Mouse (Mus musculus) MEL (cell line): ENCODE measurements around the gene Nr1h3. TPM values are rescaled to one million over a fixed set of nuclear protein-coding genes. Genes with fewer than 3 reads are reported as not detected.

Experiments
- DNase-seq: peaks from one replicate; pipeline ENCODE4 v3.0.0; 2011; ENCODE audit warnings: low read depth, low spot score
- H3K27ac ChIP-seq: 2 replicates; pipeline ENCODE4 v1.5.1; 2012; ENCODE audit warnings: low read depth, mild to moderate bottlenecking, control low read depth, low read length, moderate library complexity; ENCODE audit not compliant: control insufficient read depth
- H3K27me3 ChIP-seq, 2 experiments: fragments of 150-350 bp in 1 of 2; sonication (generic) in 1 of 2; 2 replicates each; pipeline ENCODE4 v1.6.1; 2012; ENCODE audit warnings: low read length in 2 of 2, mild to moderate bottlenecking in 2 of 2, improper control_type of control experiment in 1 of 2, moderate library complexity in 1 of 2; ENCODE audit not compliant: insufficient read depth in 2 of 2, control insufficient read depth in 1 of 2
- H3K36me3 ChIP-seq, 2 experiments: 2 replicates each; pipeline ENCODE4 v1.6.1; 2012 to 2014; ENCODE audit warnings: low read length in 2 of 2, improper control_type of control experiment in 1 of 2, inconsistent platforms in 1 of 2, mild to moderate bottlenecking in 1 of 2; ENCODE audit not compliant: insufficient read depth in 2 of 2, control insufficient read depth in 1 of 2
- H3K4me1 ChIP-seq, 2 experiments: fragments of 150-350 bp in 1 of 2; sonication (generic) in 1 of 2; 2 replicates each; pipeline ENCODE4 v1.6.1; 2012; ENCODE audit warnings: low read length in 2 of 2, improper control_type of control experiment in 1 of 2, mild to moderate bottlenecking in 1 of 2; ENCODE audit not compliant: insufficient read depth in 2 of 2, control insufficient read depth in 1 of 2
- H3K4me3 ChIP-seq, 2 experiments: fragments of 150-350 bp in 1 of 2; sonication (generic) in 1 of 2; 2 replicates each; pipeline ENCODE4 v1.5.1; 2012; ENCODE audit warnings: low read depth in 2 of 2, low read length in 2 of 2, mild to moderate bottlenecking in 2 of 2, moderate library complexity in 2 of 2, control low read depth in 1 of 2, improper control_type of control experiment in 1 of 2; ENCODE audit not compliant: control insufficient read depth in 1 of 2, insufficient read depth in 1 of 2
- H3K79me2 ChIP-seq: 2 replicates; pipeline ENCODE4 v1.6.1; 2012; ENCODE audit warnings: mild to moderate bottlenecking, low read length, moderate library complexity; ENCODE audit not compliant: control insufficient read depth, poor library complexity, insufficient read depth
- H3K9ac ChIP-seq: 2 replicates; pipeline ENCODE4 v1.6.1; 2012; ENCODE audit warnings: low read depth, mild to moderate bottlenecking, control low read depth, low read length, moderate library complexity; ENCODE audit not compliant: control insufficient read depth, poor library complexity, severe bottlenecking
- H3K9me3 ChIP-seq: fragments of 150-350 bp; sonication (generic); replicated peaks from 2 replicates; pipeline ENCODE4 v1.6.1; 2012; ENCODE audit warnings: mild to moderate bottlenecking, low read length, improper control_type of control experiment, moderate library complexity; ENCODE audit not compliant: insufficient read depth
- BHLHE40 ChIP-seq: IDR thresholded peaks from 2 replicates; pipeline ENCODE4 v1.6.1; 2012; ENCODE audit warnings: low read depth, mild to moderate bottlenecking, inconsistent platforms, low read length, improper control_type of control experiment, borderline replicate concordance
- CHD2 ChIP-seq: IDR thresholded peaks from 2 replicates; pipeline ENCODE4 v1.6.1; 2011; ENCODE audit warnings: low read length, improper control_type of control experiment
- ELF1 ChIP-seq: IDR thresholded peaks from 2 replicates; pipeline ENCODE4 v1.6.1; 2014; ENCODE audit warnings: low read depth, mild to moderate bottlenecking, inconsistent platforms, low read length, improper control_type of control experiment, moderate library complexity
- EP300 ChIP-seq, 2 experiments: IDR thresholded peaks; 2 replicates each; pipeline ENCODE4 v1.6.1; 2011; ENCODE audit warnings: improper control_type of control experiment in 2 of 2, low read length in 2 of 2, low read depth in 1 of 2, mild to moderate bottlenecking in 1 of 2
- ETS1 ChIP-seq: IDR thresholded peaks from 2 replicates; pipeline ENCODE4 v1.6.1; 2012; ENCODE audit warnings: low read depth, mild to moderate bottlenecking, inconsistent platforms, low read length, improper control_type of control experiment, moderate library complexity
- GATA1 ChIP-seq: IDR thresholded peaks from 2 replicates; pipeline ENCODE4 v1.6.1; 2011; ENCODE audit warnings: low read depth, low read length, improper control_type of control experiment
- HCFC1 ChIP-seq: IDR thresholded peaks from 2 replicates; pipeline ENCODE4 v1.6.1; 2012; ENCODE audit warnings: low read depth, mild to moderate bottlenecking, inconsistent platforms, low read length, improper control_type of control experiment, moderate library complexity
- JUND ChIP-seq: IDR thresholded peaks from 2 replicates; pipeline ENCODE4 v1.6.1; 2011; ENCODE audit warnings: low read depth, mild to moderate bottlenecking, improper control_type of control experiment, low read length
- KAT2A ChIP-seq: conservative IDR thresholded peaks from 2 replicates; pipeline ENCODE4 v1.6.1; 2012; ENCODE audit warnings: low read depth, low read length, improper control_type of control experiment, inconsistent platforms
- MAFK ChIP-seq: IDR thresholded peaks from 2 replicates; pipeline ENCODE4 v1.6.1; 2011; ENCODE audit warnings: low read depth, mild to moderate bottlenecking, low read length, improper control_type of control experiment, borderline replicate concordance
- MAX ChIP-seq: IDR thresholded peaks from 2 replicates; pipeline ENCODE4 v1.6.1; 2011; ENCODE audit warnings: low read length, improper control_type of control experiment
- MXI1 ChIP-seq: IDR thresholded peaks from 2 replicates; pipeline ENCODE4 v1.6.1; 2011; ENCODE audit warnings: mild to moderate bottlenecking, low read depth, low read length, improper control_type of control experiment
- MYB ChIP-seq: IDR thresholded peaks from 2 replicates; pipeline ENCODE4 v1.6.1; 2011; ENCODE audit warnings: mild to moderate bottlenecking, low read depth, low read length, improper control_type of control experiment
- MYC ChIP-seq: IDR thresholded peaks from 2 replicates; pipeline ENCODE4 v1.6.1; 2011; ENCODE audit warnings: low read depth, mild to moderate bottlenecking, low read length, improper control_type of control experiment, moderate library complexity
- NELFE ChIP-seq: IDR thresholded peaks from 2 replicates; pipeline ENCODE4 v1.6.1; 2011; ENCODE audit warnings: low read depth, low read length, improper control_type of control experiment
- NRF1 ChIP-seq: IDR thresholded peaks from 2 replicates; pipeline ENCODE4 v1.6.1; 2014; ENCODE audit warnings: low read depth, mild to moderate bottlenecking, inconsistent platforms, low read length, improper control_type of control experiment, moderate library complexity; ENCODE audit not compliant: poor library complexity, insufficient read depth, severe bottlenecking
- POLR2AphosphoS2 ChIP-seq: IDR thresholded peaks from 2 replicates; pipeline ENCODE4 v1.6.1; 2011; ENCODE audit warnings: low read length, improper control_type of control experiment
- RAD21 ChIP-seq: IDR thresholded peaks from 2 replicates; pipeline ENCODE4 v1.6.1; 2011; ENCODE audit warnings: mild to moderate bottlenecking, low read depth, low read length, improper control_type of control experiment
- RCOR1 ChIP-seq: IDR thresholded peaks from 2 replicates; pipeline ENCODE4 v1.6.1; 2012; ENCODE audit warnings: low read depth, mild to moderate bottlenecking, inconsistent platforms, low read length, improper control_type of control experiment
- SIN3A ChIP-seq: IDR thresholded peaks from 2 replicates; pipeline ENCODE4 v1.6.1; 2012; ENCODE audit warnings: low read length, improper control_type of control experiment, inconsistent platforms
- SMC3 ChIP-seq: IDR thresholded peaks from 2 replicates; pipeline ENCODE4 v1.6.1; 2011; ENCODE audit warnings: low read depth, low read length, improper control_type of control experiment
- TAL1 ChIP-seq: IDR thresholded peaks from 2 replicates; pipeline ENCODE4 v1.6.1; 2012; ENCODE audit warnings: mild to moderate bottlenecking, inconsistent platforms, low read length, moderate library complexity, mixed read lengths
- TBP ChIP-seq: IDR thresholded peaks from 2 replicates; pipeline ENCODE4 v1.8.0; 2011; ENCODE audit warnings: low read depth, low read length, improper control_type of control experiment
- TCF12 ChIP-seq: IDR thresholded peaks from 2 replicates; pipeline ENCODE4 v1.6.1; 2014; ENCODE audit warnings: low read depth, mild to moderate bottlenecking, inconsistent platforms, low read length, improper control_type of control experiment, moderate library complexity
- USF1 ChIP-seq: IDR thresholded peaks from 2 replicates; pipeline ENCODE4 v1.6.1; 2014; ENCODE audit warnings: low read depth, mild to moderate bottlenecking, inconsistent platforms, low read length, improper control_type of control experiment, moderate library complexity
- USF2 ChIP-seq, 2 experiments: IDR thresholded peaks; 2 replicates each; pipeline ENCODE4 v1.6.1; 2011 to 2012; ENCODE audit warnings: improper control_type of control experiment in 2 of 2, low read length in 2 of 2, borderline replicate concordance in 1 of 2, inconsistent platforms in 1 of 2, low read depth in 1 of 2, mild to moderate bottlenecking in 1 of 2; ENCODE audit not compliant: insufficient read depth in 1 of 2
- ZC3H11A ChIP-seq: IDR thresholded peaks from 2 replicates; pipeline ENCODE4 v1.6.1; 2012; ENCODE audit warnings: low read depth, mild to moderate bottlenecking, inconsistent platforms, low read length, improper control_type of control experiment
- ZKSCAN1 ChIP-seq: IDR thresholded peaks from 2 replicates; pipeline ENCODE4 v1.6.1; 2012; ENCODE audit warnings: low read depth, mild to moderate bottlenecking, inconsistent platforms, low read length, improper control_type of control experiment, moderate library complexity
- polyA plus RNA-seq, 2 experiments: library from polyadenylated mRNA; stranded (reverse) in 1 of 2; unstranded in 1 of 2; fragments of >175 nt in 1 of 2; fragments of >200 nt in 1 of 2; gene quantifications; 2 replicates each; pipeline versions ENCODE4 v1.2.1 to v1.2.4; 2012; ENCODE audit warnings: low replicate concordance in 2 of 2, low read depth in 1 of 2; ENCODE audit not compliant: insufficient read length in 2 of 2, insufficient read depth in 1 of 2, missing spikeins in 1 of 2
- total RNA-seq: library from RNA; depleted of rRNA; stranded (reverse); fragments of 300-350 nt; gene quantifications from 2 replicates; pipeline ENCODE4 v1.2.3, GENCODE M21; 2012

Nr1h3 gene
- total and polyA plus RNA-seq, 3 experiments = 3.5 to 6.9 TPM; not detected in 1

DNA sequence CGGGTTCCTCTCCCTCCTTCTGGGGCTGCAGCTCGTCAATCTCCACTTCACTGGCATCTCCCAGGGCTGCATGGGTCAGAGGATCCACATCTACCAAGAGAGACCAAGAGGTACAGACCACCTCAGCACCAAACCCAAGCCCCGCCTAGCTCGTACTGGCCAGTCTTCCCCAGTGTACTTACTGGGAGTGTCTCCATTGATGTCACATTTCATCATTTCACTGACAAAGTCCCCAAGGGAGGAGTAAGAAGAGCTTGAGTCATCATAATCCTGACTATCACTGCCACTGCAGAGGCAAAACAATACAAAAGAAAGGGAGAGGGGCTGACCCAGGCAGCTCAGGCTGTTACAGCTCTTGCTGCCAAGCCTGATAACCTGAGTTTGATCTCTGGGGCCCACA lies 35.0 kb downstream of the Nr1h3 start:
- Histone ChIP-seq H3K9ac (no peak overlapping the region), H3K9me3 (no peaks in the 10 kb centered on the region), H3K27ac (peak overlapping the region; percentile 34; the same call in 1 of the 2 replicates), H3K27me3 (no peaks in the 10 kb centered on the region), H3K79me2 (no peaks in the 10 kb centered on the region), H3K4me3 (no peak overlapping the region), H3K4me1 (peaks cover 15 to 31% of the 10 kb centered on the region in 2 experiments), H3K36me3 (peaks cover 4 to 37% of the 10 kb centered on the region in 2 experiments; a peak in 3 of 4 replicates)
- TF ChIP-seq TCF12 (0 out of 2 replicates have a peak, but pooled peaks have one; percentile 4), ELF1 (no peak), RCOR1 (no peak), TAL1 (peak; percentile 23), NELFE (no peak), POLR2AphosphoS2 (no peak), ETS1 (peak; percentile 24; the same call in 1 of the 2 replicates), EP300 (IDR thresholded peaks at IDR 0.05; ENCODE audit: low read depth in 1 of 2, low read length in 2 of 2) (peak in 1 of 2 experiments; percentile 54; a peak in 2 of 4 replicates), MYB (no peak)
- peak; percentile 48 for DNase-seq

DNA sequence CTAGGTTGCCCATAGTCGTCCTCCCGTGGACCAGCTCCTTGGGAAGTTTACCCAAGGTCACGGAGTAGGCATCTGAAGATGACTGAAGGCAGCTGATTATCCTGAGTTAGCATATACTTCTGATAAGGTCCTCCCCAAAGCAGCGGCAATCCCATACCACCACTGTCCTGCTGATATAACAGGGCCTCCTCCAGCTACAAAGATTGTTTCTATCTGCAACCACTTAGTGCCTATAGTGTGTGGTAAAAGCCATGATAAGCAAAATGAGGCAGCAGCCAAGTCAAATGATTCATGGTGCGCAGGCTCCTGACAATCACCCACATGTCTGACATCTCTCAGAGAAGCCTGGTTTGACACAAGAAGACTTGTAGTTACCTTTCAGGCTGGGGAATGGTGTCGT lies 37.6 kb downstream of the Nr1h3 start:
- Histone ChIP-seq H3K9me3 (no peaks in the 10 kb centered on the region), H3K27me3 (no peaks in the 10 kb centered on the region), H3K9ac (no peak overlapping the region)
- no peak for TF ChIP-seq TBP
- TF ChIP-seq USF1 = peak; percentile 17; the same call in 1 of the 2 replicates
- peak; percentile 31; the same call in 1 of the 2 replicates for TF ChIP-seq HCFC1
- TF ChIP-seq BHLHE40 = peak; percentile 62; the same call in 1 of the 2 replicates
- 0 out of 2 replicates have a peak, but pooled peaks have one; percentile 17 for TF ChIP-seq ZC3H11A
- 0 out of 2 replicates have a peak, but pooled peaks have one; percentile 25 for TF ChIP-seq JUND
- no peak for TF ChIP-seq RAD21
- TF ChIP-seq NELFE = no peak
- peak; percentile 79 for TF ChIP-seq NRF1
- TF ChIP-seq TCF12 = peak; percentile 91
- no peak for TF ChIP-seq KAT2A
- peak; percentile 59; the same call in 1 of the 2 replicates for TF ChIP-seq MYC
- TF ChIP-seq ETS1 = peak; percentile 91
- peak; percentile 88 for TF ChIP-seq SIN3A
- TF ChIP-seq MAX = peak; percentile 76
- TF ChIP-seq EP300 (IDR thresholded peaks at IDR 0.05; ENCODE audit: low read depth in 1 of 2, low read length in 2 of 2) = peak; percentile 81 to 93
- TF ChIP-seq MXI1 = peak; percentile 93
- no peak for TF ChIP-seq USF2 (IDR thresholded peaks at IDR 0.05; ENCODE audit: borderline replicate concordance in 1 of 2, insufficient read depth in 1 of 2, low read depth in 1 of 2, low read length in 2 of 2)
- TF ChIP-seq GATA1 = peak; percentile 95
- TF ChIP-seq ZKSCAN1 = no peak
- peak; percentile 30; the same call in 1 of the 2 replicates for TF ChIP-seq TAL1
- peak; percentile 60; the same call in 1 of the 2 replicates for TF ChIP-seq POLR2AphosphoS2
- no peak for TF ChIP-seq CHD2
- TF ChIP-seq SMC3 = 0 out of 2 replicates have a peak, but pooled peaks have one; percentile 1
- TF ChIP-seq MAFK = peak; percentile 90; the same call in 1 of the 2 replicates
- TF ChIP-seq RCOR1 = peak; percentile 99
- TF ChIP-seq, all 39 proteins: peak for 19
- H3K4me3 ChIP-seq = no peak overlapping the region
- peaks cover 3 to 47% of the 10 kb centered on the region in 2 experiments; a peak in 3 of 4 replicates for H3K36me3 ChIP-seq
- peaks cover 15 to 37% of the 10 kb centered on the region in 2 experiments for H3K4me1 ChIP-seq
- H3K79me2 ChIP-seq = no peaks in the 10 kb centered on the region
- DNase-seq = peak; percentile 86
- peak overlapping the region; percentile 77 for H3K27ac ChIP-seq
